Mouse (Mus musculus) olfactory bulb, adult 2 months (tissue): ENCODE measurements around the gene Vps11.

Experiments
- CTCF ChIP-seq: fragments of 200-500 bp; IDR thresholded peaks from 2 replicates; pipeline ENCODE4 v1.5.1; 2012; ENCODE audit warnings: low read depth, mild to moderate bottlenecking, low read length, moderate library complexity; ENCODE audit not compliant: insufficient read depth
- POLR2A ChIP-seq: fragments of 200-500 bp; IDR thresholded peaks from 2 replicates; pipeline ENCODE4 v1.6.1; 2012; ENCODE audit warnings: mild to moderate bottlenecking, low read depth, low read length, moderate library complexity; ENCODE audit not compliant: insufficient read depth

GRCm38 (mm10) chr9:44337436-44338169, 23.9 kb downstream of the Vps11 start:
- TF ChIP-seq POLR2A: no peak
- no peak for TF ChIP-seq CTCF
